Mouse (Mus musculus): ENCODE measurements around the gene Tdpoz5. TPM values are rescaled to one million over a fixed set of nuclear protein-coding genes. Genes with fewer than 3 reads are reported as not detected.

Gene Tdpoz5
- not detected for polyA plus RNA-seq (2014; fragmentation: Illumina TruSeq; extraction: RNeasy Lipid Tissue Mini Kit (QIAGEN cat#74804); ENCODE audit: low read depth, low replicate concordance)

GRCm38 (mm10) chr3:93961214-93961613 is at the start of gene Tdpoz5:
TSS of gene Tdpoz5 (minus strand) at chr3:93961314.

GRCm38 (mm10) chr3:93943443-93943842 is 17.7 kb downstream of the Tdpoz5 start, which contains the start of gene Gm9117:
TSS of gene Gm9117 (minus strand) at chr3:93943543.

Other genes starting within 250 kb of the Tdpoz5 start
- gene Gm5773, start 188.3 kb downstream of the Tdpoz5 start, polyA plus RNA-seq (2014; fragmentation: Illumina TruSeq; extraction: RNeasy Lipid Tissue Mini Kit (QIAGEN cat#74804); ENCODE audit: low read depth, low replicate concordance): not detected
- not detected for gene Tdpoz4, start 164.9 kb downstream of the Tdpoz5 start, polyA plus RNA-seq (2014; fragmentation: Illumina TruSeq; extraction: RNeasy Lipid Tissue Mini Kit (QIAGEN cat#74804); ENCODE audit: low read depth, low replicate concordance)
- gene Tdpoz3, start 135.3 kb downstream of the Tdpoz5 start, polyA plus RNA-seq (2014; fragmentation: Illumina TruSeq; extraction: RNeasy Lipid Tissue Mini Kit (QIAGEN cat#74804); ENCODE audit: low read depth, low replicate concordance): not detected
- not detected for gene Gm9117, start 17.8 kb downstream of the Tdpoz5 start, polyA plus RNA-seq (2014; fragmentation: Illumina TruSeq; extraction: RNeasy Lipid Tissue Mini Kit (QIAGEN cat#74804); ENCODE audit: low read depth, low replicate concordance)
- not detected for gene Gm9125, start 93.6 kb upstream of the Tdpoz5 start, polyA plus RNA-seq (2014; fragmentation: Illumina TruSeq; extraction: RNeasy Lipid Tissue Mini Kit (QIAGEN cat#74804); ENCODE audit: low read depth, low replicate concordance)
- gene Gm10697, start 111.3 kb upstream of the Tdpoz5 start, polyA plus RNA-seq (2014; fragmentation: Illumina TruSeq; extraction: RNeasy Lipid Tissue Mini Kit (QIAGEN cat#74804); ENCODE audit: low read depth, low replicate concordance): not detected
- gene Gm10696, start 216.9 kb upstream of the Tdpoz5 start, polyA plus RNA-seq (2014; fragmentation: Illumina TruSeq; extraction: RNeasy Lipid Tissue Mini Kit (QIAGEN cat#74804); ENCODE audit: low read depth, low replicate concordance): not detected
- gene Gm5286, start 235.4 kb upstream of the Tdpoz5 start, polyA plus RNA-seq (2014; fragmentation: Illumina TruSeq; extraction: RNeasy Lipid Tissue Mini Kit (QIAGEN cat#74804); ENCODE audit: low read depth, low replicate concordance): not detected